Mouse (Mus musculus) macrophage (primary cell): ENCODE results near the gene Zeb2. TPM values are rescaled to one million over a fixed set of nuclear protein-coding genes. Genes with fewer than 3 reads are reported as not detected.
A peak's percentile ranks its signal among the peaks of the same experiment; 100 is the strongest.
"Not testable (repeated sequence)": the region's sequence is repeated elsewhere in the genome, so short reads cannot be mapped to it uniquely, and the experiment has no call there.

ENCODE experiments used
- H3K27ac ChIP-seq: fragments of 350-480 bp; formaldehyde crosslinking; 2 replicates; pipeline ENCODE4 v1.9.0; 2021
- H3K36me3 ChIP-seq: fragments of 350-480 bp; formaldehyde crosslinking; 2 replicates; pipeline ENCODE4 v1.9.0; 2021; ENCODE audit errors: inconsistent target
- H3K4me3 ChIP-seq: fragments of 350-480 bp; formaldehyde crosslinking; 2 replicates; pipeline ENCODE4 v1.9.0; 2021; ENCODE audit errors: inconsistent target
- H3K79me2 ChIP-seq: fragments of 350-480 bp; formaldehyde crosslinking; 2 replicates; pipeline ENCODE4 v1.9.0; 2021; ENCODE audit errors: inconsistent target
- WGBS: methylation state at CpG from one replicate; pipeline ENCODE4 v1.1.7; 2026; ENCODE audit warnings: inconsistent platforms; ENCODE audit not compliant: missing documents; 5-methylcytosine and 5-hydroxymethylcytosine counted together
- polyA plus RNA-seq: library from polyadenylated mRNA; stranded (reverse); fragments of 250-400 nt; gene quantifications from 3 replicates; pipeline ENCODE4 v1.2.4, GENCODE M21; 2018; ENCODE audit warnings: inconsistent platforms

Zeb2 gene
- polyA plus RNA-seq, 1 experiment from 2014 or later, result 164 TPM

- peak overlapping the region; percentile 50 for H3K4me3 ChIP-seq
- WGBS, result 33% methylated on average over 7 of the region's 7 CpGs
- H3K79me2 ChIP-seq, result peaks cover 47% of the 10 kb centered on the region
- peak overlapping the region; percentile 93 for H3K27ac ChIP-seq
- H3K36me3 ChIP-seq, result no peaks in the 10 kb centered on the region
Observed at GRCm38 (mm10) chr2:45117592-45117991, 397 bp upstream of the Zeb2 start.

- H3K4me3 ChIP-seq, result peak overlapping the region; percentile 50
- 3% methylated on average over 24 of the region's 25 CpGs for WGBS
- H3K27ac ChIP-seq, result peak overlapping the region; percentile 98
Observed at GRCm38 (mm10) chr2:45116531-45117024, 617 bp downstream of the Zeb2 start.

GRCm38 (mm10) chr2:45115720-45116495, 1.3 kb downstream of the Zeb2 start:
- Histone ChIP-seq H3K27ac (peak overlapping the region; percentile 98), H3K36me3 (no peaks in the 10 kb centered on the region), H3K79me2 (peaks cover 64% of the 10 kb centered on the region), H3K4me3 (peak overlapping the region; percentile 50)
- 24% methylated on average over 20 of the region's 23 CpGs for WGBS

More at GRCm38 (mm10) chr2:45116531-45117024, 617 bp downstream of the Zeb2 start:
- peaks cover 57% of the 10 kb centered on the region for H3K79me2 ChIP-seq
- no peaks in the 10 kb centered on the region for H3K36me3 ChIP-seq

- Histone ChIP-seq H3K27ac (peak overlapping the region; percentile 98), H3K4me3 (peak overlapping the region; percentile 50), H3K79me2 (peaks cover 71% of the 10 kb centered on the region), H3K36me3 (no peaks in the 10 kb centered on the region)
- 61% methylated on average over 6 of the region's 6 CpGs for WGBS
Observed at GRCm38 (mm10) chr2:45115211-45115610, 2.0 kb downstream of the Zeb2 start.

GRCm38 (mm10) chr2:45114596-45114995, 2.6 kb downstream of the Zeb2 start:
- Histone ChIP-seq H3K79me2 (peaks cover 73% of the 10 kb centered on the region), H3K36me3 (no peaks in the 10 kb centered on the region), H3K4me3 (no peak overlapping the region), H3K27ac (peak overlapping the region; percentile 98)
- WGBS, result 29% methylated on average over 2 of the region's 2 CpGs

GRCm38 (mm10) chr2:45113912-45114311, 3.3 kb downstream of the Zeb2 start:
- 14% methylated on average over 3 of the region's 3 CpGs for WGBS
- no peaks in the 10 kb centered on the region for H3K36me3 ChIP-seq
- H3K27ac ChIP-seq, result peak overlapping the region; percentile 98
- H3K79me2 ChIP-seq, result peaks cover 72% of the 10 kb centered on the region
- no peak overlapping the region for H3K4me3 ChIP-seq

GRCm38 (mm10) chr2:45112891-45113683, 4.1 kb downstream of the Zeb2 start:
- Histone ChIP-seq H3K36me3 (no peaks in the 10 kb centered on the region), H3K4me3 (peak overlapping the region; percentile 69), H3K79me2 (peaks cover 78% of the 10 kb centered on the region), H3K27ac (peak overlapping the region; percentile 98)
- WGBS, result 0% methylated on average over 17 of the region's 25 CpGs

GRCm38 (mm10) chr2:45112021-45112747, 5.0 kb downstream of the Zeb2 start:
- Histone ChIP-seq H3K36me3 (no peaks in the 10 kb centered on the region), H3K4me3 (peak overlapping the region; percentile 69), H3K79me2 (peaks cover 80% of the 10 kb centered on the region), H3K27ac (peak overlapping the region; percentile 98)
- WGBS, result 0% methylated on average over 6 of the region's 9 CpGs

GRCm38 (mm10) chr2:45111571-45111970, 5.6 kb downstream of the Zeb2 start:
- Histone ChIP-seq H3K79me2 (peaks cover 85% of the 10 kb centered on the region), H3K27ac (peak overlapping the region; percentile 98), H3K4me3 (peak overlapping the region; percentile 69)
- not testable (repeated sequence) for H3K36me3 ChIP-seq
- 0% methylated on average over 2 of the region's 3 CpGs for WGBS

GRCm38 (mm10) chr2:45110757-45111411, 6.3 kb downstream of the Zeb2 start:
- Histone ChIP-seq H3K27ac (peak overlapping the region; percentile 98), H3K36me3 (no peaks in the 10 kb centered on the region), H3K79me2 (peaks cover 85% of the 10 kb centered on the region), H3K4me3 (peak overlapping the region; percentile 69)
- 2% methylated on average over 20 of the region's 20 CpGs for WGBS

- Histone ChIP-seq H3K4me3 (peak overlapping the region; percentile 69), H3K27ac (peak overlapping the region; percentile 98), H3K36me3 (0 out of 2 replicates have a peak, but pooled peaks cover 6% of the 10 kb centered on the region), H3K79me2 (peaks cover 85% of the 10 kb centered on the region)
- WGBS, result 0% methylated on average over 42 of the region's 54 CpGs
Observed at GRCm38 (mm10) chr2:45109951-45110756, 7.0 kb downstream of the Zeb2 start.

GRCm38 (mm10) chr2:45109161-45109950, 7.8 kb downstream of the Zeb2 start:
- H3K79me2 ChIP-seq, result peaks cover 85% of the 10 kb centered on the region
- peak overlapping the region; percentile 81 for H3K4me3 ChIP-seq
- peak overlapping the region; percentile 99 for H3K27ac ChIP-seq
- 0 out of 2 replicates have a peak, but pooled peaks cover 6% of the 10 kb centered on the region for H3K36me3 ChIP-seq
- WGBS, result under 1% methylated on average over 22 of the region's 74 CpGs
